Mouse (Mus musculus): Measurements from ENCODE around the gene Trnp1. TPM values are rescaled to one million over a fixed set of nuclear protein-coding genes. Genes with fewer than 3 reads are reported as not detected.

The Trnp1 gene
- total and polyA plus RNA-seq, 2 experiments from 2014 or later = 2.7 to 9.8 TPM

GRCm38 (mm10) chr4:133485691-133486425, 12.5 kb downstream of the Trnp1 start:
- ATAC-seq (ENCODE audit: insufficient read depth, low read depth) = no peak
- H3K27ac ChIP-seq (ENCODE audit: low read depth) = no peak overlapping the region
- 85% methylated on average over 28 of the region's 28 CpGs for WGBS

GRCm38 (mm10) chr4:133484266-133485025, 13.9 kb downstream of the Trnp1 start:
- peak; percentile 55 for DNase-seq (ENCODE audit: low spot score)
- H3K27me3 ChIP-seq (ENCODE audit: control insufficient read depth, insufficient read depth, low read length) = peaks cover 17% of the 10 kb centered on the region
- no peak for ATAC-seq (ENCODE audit: insufficient read depth, low read depth)
- peak overlapping the region; percentile 51 for H3K4me2 ChIP-seq (ENCODE audit: low read depth, low read length)
- H3K4me3 ChIP-seq (ENCODE audit: low read depth, low read length) = no peak overlapping the region; the same call in 1 of the 2 replicates
- no peaks in the 10 kb centered on the region for H3K9me3 ChIP-seq (replicated peaks; ENCODE audit: control insufficient read depth, low read length)
- H3K36me3 ChIP-seq (replicated peaks; ENCODE audit: control insufficient read depth, insufficient read depth, low read length) = 0 out of 2 replicates have a peak, but pooled peaks cover 10% of the 10 kb centered on the region
- WGBS = 15% methylated on average over 22 of the region's 22 CpGs
- TF ChIP-seq EP300 (IDR thresholded peaks at IDR 0.05; ENCODE audit: low read depth) = no peak
- TF ChIP-seq CTCF (IDR thresholded peaks at IDR 0.05; ENCODE audit: low read depth) = no peak
- H3K4me1 ChIP-seq (ENCODE audit: control insufficient read depth, insufficient read depth) = peaks cover 37% of the 10 kb centered on the region; the same call in 1 of the 2 replicates
- peak overlapping the region; percentile 40 for H3K9ac ChIP-seq (replicated peaks; ENCODE audit: low read depth, low read length)
- peak overlapping the region; percentile 47 for H3K27ac ChIP-seq (ENCODE audit: low read depth)

More at GRCm38 (mm10) chr4:133485691-133486425, 12.5 kb downstream of the Trnp1 start:
- H3K27me3 ChIP-seq (ENCODE audit: control insufficient read depth, insufficient read depth, low read length) = peaks cover 16% of the 10 kb centered on the region
- H3K4me3 ChIP-seq (ENCODE audit: low read depth, low read length) = no peak overlapping the region
- no peaks in the 10 kb centered on the region for H3K9me3 ChIP-seq (replicated peaks; ENCODE audit: control insufficient read depth, low read length)
- no peak for DNase-seq (ENCODE audit: low spot score)
- no peak overlapping the region for H3K9ac ChIP-seq (replicated peaks; ENCODE audit: low read depth, low read length)
- H3K36me3 ChIP-seq (replicated peaks; ENCODE audit: control insufficient read depth, insufficient read depth, low read length) = 0 out of 2 replicates have a peak, but pooled peaks cover 10% of the 10 kb centered on the region
- H3K4me1 ChIP-seq (ENCODE audit: control insufficient read depth, insufficient read depth) = peaks cover 34% of the 10 kb centered on the region; the same call in 1 of the 2 replicates
- no peak overlapping the region for H3K4me2 ChIP-seq (ENCODE audit: low read depth, low read length)
- TF ChIP-seq EP300 (IDR thresholded peaks at IDR 0.05; ENCODE audit: low read depth) (no peak), CTCF (IDR thresholded peaks at IDR 0.05; ENCODE audit: low read depth) (no peak)

- Histone ChIP-seq H3K4me3 (ENCODE audit: low read depth, low read length) (no peak overlapping the region), H3K9me3 (replicated peaks; ENCODE audit: control insufficient read depth, low read length) (no peaks in the 10 kb centered on the region), H3K9ac (replicated peaks; ENCODE audit: low read depth, low read length) (no peak overlapping the region), H3K36me3 (replicated peaks; ENCODE audit: control insufficient read depth, insufficient read depth, low read length) (0 out of 2 replicates have a peak, but pooled peaks cover 5% of the 10 kb centered on the region), H3K27me3 (ENCODE audit: control insufficient read depth, insufficient read depth, low read length) (peaks cover 17% of the 10 kb centered on the region), H3K4me1 (ENCODE audit: control insufficient read depth, insufficient read depth) (peaks cover 30% of the 10 kb centered on the region; the same call in 1 of the 2 replicates), H3K4me2 (ENCODE audit: low read depth, low read length) (no peak overlapping the region), H3K27ac (ENCODE audit: low read depth) (no peak overlapping the region)
- DNase-seq (ENCODE audit: low spot score) = no peak
- TF ChIP-seq CTCF (IDR thresholded peaks at IDR 0.05; ENCODE audit: low read depth) = no peak
- TF ChIP-seq EP300 (IDR thresholded peaks at IDR 0.05; ENCODE audit: low read depth) = no peak
- 76% methylated on average over 3 of the region's 3 CpGs for WGBS
- no peak for ATAC-seq (ENCODE audit: insufficient read depth, low read depth)
These were observed 15.9 kb downstream of the Trnp1 start for GRCm38 (mm10) chr4:133482479-133482878.

GRCm38 (mm10) chr4:133481488-133481887, 16.9 kb downstream of the Trnp1 start:
- Histone ChIP-seq H3K4me1 (ENCODE audit: control insufficient read depth, insufficient read depth) (peaks cover 30% of the 10 kb centered on the region; the same call in 1 of the 2 replicates), H3K27me3 (ENCODE audit: control insufficient read depth, insufficient read depth, low read length) (peaks cover 17% of the 10 kb centered on the region), H3K36me3 (replicated peaks; ENCODE audit: control insufficient read depth, insufficient read depth, low read length) (no peaks in the 10 kb centered on the region), H3K9ac (replicated peaks; ENCODE audit: low read depth, low read length) (no peak overlapping the region), H3K4me3 (ENCODE audit: low read depth, low read length) (peak overlapping the region; percentile 10; the same call in 1 of the 2 replicates), H3K27ac (ENCODE audit: low read depth) (0 out of 2 replicates have a peak overlapping the region, but pooled peaks have one; percentile 11), H3K4me2 (ENCODE audit: low read depth, low read length) (peak overlapping the region; percentile 58), H3K9me3 (replicated peaks; ENCODE audit: control insufficient read depth, low read length) (no peaks in the 10 kb centered on the region)
- ATAC-seq (ENCODE audit: insufficient read depth, low read depth) = no peak
- WGBS = 11% methylated on average over 4 of the region's 4 CpGs
- TF ChIP-seq CTCF (IDR thresholded peaks at IDR 0.05; ENCODE audit: low read depth) (no peak), EP300 (IDR thresholded peaks at IDR 0.05; ENCODE audit: low read depth) (no peak)
- no peak for DNase-seq (ENCODE audit: low spot score)

- peak overlapping the region; percentile 57; the same call in 1 of the 2 replicates for H3K9ac ChIP-seq (replicated peaks; ENCODE audit: low read depth, low read length)
- peak overlapping the region; percentile 51 for H3K4me3 ChIP-seq (ENCODE audit: low read depth, low read length)
These were observed 17.6 kb downstream of the Trnp1 start for GRCm38 (mm10) chr4:133480754-133481153.

More at GRCm38 (mm10) chr4:133480754-133481153, 17.6 kb downstream of the Trnp1 start:
- H3K27ac ChIP-seq (ENCODE audit: low read depth) = no peak overlapping the region
- H3K9me3 ChIP-seq (replicated peaks; ENCODE audit: control insufficient read depth, low read length) = no peaks in the 10 kb centered on the region
- ATAC-seq (ENCODE audit: insufficient read depth, low read depth) (no peak), DNase-seq (ENCODE audit: low spot score) (no peak)
- peak overlapping the region; percentile 58 for H3K4me2 ChIP-seq (ENCODE audit: low read depth, low read length)
- H3K4me1 ChIP-seq (ENCODE audit: control insufficient read depth, insufficient read depth) = peaks cover 30% of the 10 kb centered on the region; the same call in 1 of the 2 replicates
- H3K36me3 ChIP-seq (replicated peaks; ENCODE audit: control insufficient read depth, insufficient read depth, low read length) = no peaks in the 10 kb centered on the region
- 41% methylated on average over 6 of the region's 6 CpGs for WGBS
- peaks cover 17% of the 10 kb centered on the region for H3K27me3 ChIP-seq (ENCODE audit: control insufficient read depth, insufficient read depth, low read length)
- TF ChIP-seq EP300 (IDR thresholded peaks at IDR 0.05; ENCODE audit: low read depth) = no peak
- no peak for TF ChIP-seq CTCF (IDR thresholded peaks at IDR 0.05; ENCODE audit: low read depth)
